Mouse (Mus musculus) cortical plate, adult 2 months (tissue): ENCODE data around the gene Kif4. TPM values are rescaled to one million over a fixed set of nuclear protein-coding genes. Genes with fewer than 3 reads are reported as not detected.
A peak's percentile ranks its signal among the peaks of the same experiment; 100 is the strongest.

Experiments used
- H3K27ac ChIP-seq: fragments of 200-500 bp; 2 replicates; pipeline ENCODE4 v1.5.1; 2012; ENCODE audit warnings: low read length, control low read depth, inconsistent platforms; ENCODE audit not compliant: insufficient read depth
- H3K4me1 ChIP-seq: fragments of 200-500 bp; 2 replicates; pipeline ENCODE4 v1.6.1; 2011; ENCODE audit warnings: low read length; ENCODE audit not compliant: control insufficient read depth, insufficient read depth
- H3K4me3 ChIP-seq: fragments of 200-500 bp; 2 replicates; pipeline ENCODE4 v1.5.1; 2011; ENCODE audit warnings: mild to moderate bottlenecking, low read length, control low read depth; ENCODE audit not compliant: insufficient read depth
- CTCF ChIP-seq: fragments of 200-500 bp; IDR thresholded peaks from 2 replicates; pipeline ENCODE4 v1.5.1; 2011; ENCODE audit warnings: mild to moderate bottlenecking, control low read depth, low read length; ENCODE audit not compliant: insufficient read depth; ENCODE audit errors: extremely low read depth
- POLR2A ChIP-seq: fragments of 200-500 bp; IDR thresholded peaks from 2 replicates; pipeline ENCODE4 v1.6.1; 2011; ENCODE audit warnings: mild to moderate bottlenecking, low read length, control low read depth; ENCODE audit not compliant: insufficient read depth; ENCODE audit errors: extremely low read depth
- polyA plus RNA-seq: library from polyadenylated mRNA; depleted of rRNA; stranded (reverse); fragments of >200 nt; gene quantifications from 2 replicates; pipeline ENCODE4 v1.2.3, GENCODE M21; 2012

Gene Kif4
- polyA plus RNA-seq, 1 experiment: 1.3 TPM

DNA sequence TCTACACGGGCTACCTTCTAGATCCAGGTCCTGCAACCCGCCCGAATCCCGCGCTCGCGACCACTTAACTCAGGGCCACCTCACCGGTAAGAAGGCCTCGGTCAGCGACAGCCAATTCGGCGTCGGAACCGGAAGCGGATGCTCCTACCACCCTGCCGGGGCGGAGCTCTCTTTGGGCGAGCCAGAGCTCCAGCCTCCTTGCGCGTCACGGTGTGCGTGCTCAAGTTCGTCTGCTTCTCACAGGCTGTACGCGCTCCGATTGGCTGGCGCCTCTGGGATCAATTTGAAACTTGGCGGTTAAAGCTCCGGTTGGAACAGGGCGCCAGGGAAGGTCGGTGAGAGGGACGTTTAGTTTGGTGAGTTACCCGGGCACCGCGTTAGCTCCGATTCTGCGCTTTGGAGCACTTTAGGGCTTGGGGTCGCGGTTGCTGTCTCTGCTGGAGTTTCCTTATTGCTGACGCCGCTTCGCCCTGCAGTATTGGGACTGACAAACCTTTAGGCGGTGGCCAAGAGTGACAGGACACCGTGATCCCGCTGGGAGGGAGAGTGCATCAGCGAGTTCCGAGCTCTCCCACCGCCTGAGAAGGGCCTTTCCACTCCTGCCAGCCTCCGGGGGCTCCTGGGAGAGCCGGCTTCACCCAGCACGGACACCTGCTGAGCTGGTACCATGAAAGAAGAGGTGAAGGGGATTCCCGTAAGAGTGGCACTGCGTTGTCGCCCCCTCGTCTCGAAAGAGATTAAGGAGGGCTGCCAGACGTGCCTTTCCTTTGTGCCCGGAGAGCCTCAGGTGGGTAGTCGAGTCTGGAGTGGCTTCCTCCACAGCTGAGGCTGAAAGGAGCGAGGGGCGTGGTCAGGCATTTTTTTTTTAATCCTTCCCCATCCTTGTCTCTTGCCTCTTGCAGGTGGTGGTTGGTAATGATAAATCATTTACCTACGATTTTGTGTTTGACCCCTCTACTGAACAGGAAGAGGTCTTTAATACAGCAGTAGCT is 561 bp downstream of the Kif4 start, which contains the start of gene Pdzd11:
Gene Pdzd11, minus strand, starts transcription at position 767 of the 992 bp plus-strand sequence.
- TF ChIP-seq CTCF: no peak
- peak; percentile 61; the same call in 1 of the 2 replicates for TF ChIP-seq POLR2A
- Histone ChIP-seq H3K4me1 (no peaks in the 10 kb centered on the region; the same call in 1 of the 2 replicates), H3K27ac (no peak within 1 kb of the TSS)

DNA sequence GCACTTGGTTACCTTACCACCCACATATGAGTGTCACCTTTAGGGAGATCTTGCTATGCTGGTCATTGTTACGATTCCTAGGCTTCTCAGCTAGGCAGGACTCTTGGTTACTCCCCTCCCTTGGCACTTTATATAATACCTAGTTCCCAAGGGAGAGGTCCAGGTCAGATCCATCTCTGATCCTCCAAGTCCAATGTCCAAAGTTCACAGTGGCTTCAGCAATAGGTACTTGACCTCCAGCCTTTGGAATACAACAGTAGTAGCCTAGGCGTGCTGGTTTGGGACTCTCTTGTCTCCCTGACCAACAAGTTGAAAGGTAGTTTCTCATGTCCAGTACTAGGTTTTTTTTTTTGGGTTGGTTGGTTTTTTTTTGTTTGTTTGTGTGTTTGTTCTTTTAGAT is 3.5 kb downstream of the Kif4 start:
- TF ChIP-seq CTCF: no peak
- TF ChIP-seq POLR2A: no peak
- H3K4me3 ChIP-seq: no peak overlapping the region
- H3K27ac ChIP-seq: no peak overlapping the region
- H3K4me1 ChIP-seq: no peaks in the 10 kb centered on the region; the same call in 1 of the 2 replicates

More for the DNA sequence above, 561 bp downstream of the Kif4 start, which contains the start of gene Pdzd11:
- peak within 1 kb of the TSS; percentile 39 for H3K4me3 ChIP-seq

DNA sequence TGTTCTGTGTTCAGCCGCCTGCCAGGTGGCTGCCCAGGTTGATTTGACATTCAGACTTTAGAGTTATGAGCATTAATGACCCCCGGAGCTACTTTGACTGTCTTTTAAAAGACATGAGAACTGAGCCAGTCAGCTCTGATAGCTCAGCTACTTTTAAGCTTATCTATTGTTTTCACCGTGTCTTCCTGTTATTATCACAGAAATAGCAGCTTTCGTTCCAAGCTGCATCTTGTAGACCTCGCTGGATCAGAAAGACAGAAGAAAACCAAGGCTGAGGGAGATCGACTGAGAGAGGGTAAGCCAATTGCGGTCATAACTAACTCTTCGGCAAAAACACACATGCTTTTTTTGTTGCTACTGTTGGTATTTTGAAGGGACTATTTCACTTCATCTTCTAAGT is 12.9 kb downstream of the Kif4 start:
- no peak overlapping the region for H3K4me3 ChIP-seq
- H3K27ac ChIP-seq: no peak overlapping the region
- TF ChIP-seq POLR2A: no peak
- TF ChIP-seq CTCF: no peak
- no peaks in the 10 kb centered on the region for H3K4me1 ChIP-seq

DNA sequence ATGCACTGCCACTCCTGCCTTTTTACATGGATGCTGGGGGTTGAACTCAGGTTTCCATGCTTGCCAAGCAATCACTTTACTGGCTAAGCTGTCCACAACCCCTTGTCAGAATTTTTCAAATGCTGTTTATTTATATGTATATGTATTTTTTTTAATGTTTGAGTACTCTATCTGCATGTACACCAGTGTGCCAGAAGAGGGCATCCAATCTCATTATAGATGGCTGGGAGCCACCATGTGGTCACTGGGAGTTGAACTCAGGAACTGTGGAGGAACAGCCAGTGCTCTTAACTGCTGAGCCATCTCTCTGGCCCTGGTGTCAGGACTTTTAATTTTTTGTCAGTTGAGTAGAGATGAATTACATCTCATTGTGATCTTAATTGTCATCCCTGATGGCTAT is 27.3 kb downstream of the Kif4 start:
- H3K4me3 ChIP-seq: no peak overlapping the region
- no peak overlapping the region for H3K27ac ChIP-seq
- H3K4me1 ChIP-seq: no peaks in the 10 kb centered on the region
- TF ChIP-seq POLR2A (no peak), CTCF (no peak)

DNA sequence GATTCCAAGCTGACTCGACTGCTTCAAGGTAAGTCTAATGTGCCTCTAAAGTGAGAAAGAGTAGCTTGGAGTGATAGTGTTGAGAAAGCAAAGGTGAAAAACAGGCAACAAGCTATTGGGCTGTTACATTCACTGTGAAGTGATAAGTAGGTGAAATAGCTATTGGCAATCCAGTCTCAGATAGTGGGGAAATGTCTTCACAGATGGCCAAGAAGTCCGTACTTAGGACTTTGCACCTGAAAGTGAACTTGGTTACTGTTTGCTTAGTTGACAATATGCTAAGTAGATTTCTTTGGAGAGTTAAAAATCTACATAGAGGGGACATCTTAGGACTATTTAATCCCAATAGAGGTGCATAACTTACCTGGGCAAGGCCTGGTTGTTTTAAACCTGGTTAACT is 39.3 kb downstream of the Kif4 start:
- H3K4me1 ChIP-seq: no peaks in the 10 kb centered on the region
- TF ChIP-seq POLR2A (no peak), CTCF (no peak)
- no peak overlapping the region for H3K4me3 ChIP-seq
- H3K27ac ChIP-seq: no peak overlapping the region

DNA sequence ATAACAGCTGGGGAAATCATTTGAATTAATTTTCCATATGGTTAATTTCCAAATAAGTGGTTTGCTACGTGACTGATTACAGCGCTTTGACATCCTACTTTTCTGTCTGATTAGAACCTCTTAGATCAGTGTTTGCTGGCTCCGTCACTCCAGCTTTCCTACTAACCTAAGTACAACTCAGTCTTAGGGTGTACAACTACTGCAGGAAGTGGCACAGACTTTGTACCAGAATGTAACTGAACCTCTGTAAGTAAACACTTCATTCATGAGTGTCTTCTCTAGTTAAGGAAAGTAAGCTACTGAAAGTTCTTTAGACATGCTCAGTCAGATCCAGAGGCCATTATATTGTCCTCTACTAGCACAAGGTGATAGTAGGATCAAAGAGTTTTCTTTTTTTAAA is 52.7 kb downstream of the Kif4 start:
- Histone ChIP-seq H3K4me1 (no peaks in the 10 kb centered on the region), H3K27ac (no peak overlapping the region), H3K4me3 (no peak overlapping the region)
- TF ChIP-seq CTCF: no peak

DNA sequence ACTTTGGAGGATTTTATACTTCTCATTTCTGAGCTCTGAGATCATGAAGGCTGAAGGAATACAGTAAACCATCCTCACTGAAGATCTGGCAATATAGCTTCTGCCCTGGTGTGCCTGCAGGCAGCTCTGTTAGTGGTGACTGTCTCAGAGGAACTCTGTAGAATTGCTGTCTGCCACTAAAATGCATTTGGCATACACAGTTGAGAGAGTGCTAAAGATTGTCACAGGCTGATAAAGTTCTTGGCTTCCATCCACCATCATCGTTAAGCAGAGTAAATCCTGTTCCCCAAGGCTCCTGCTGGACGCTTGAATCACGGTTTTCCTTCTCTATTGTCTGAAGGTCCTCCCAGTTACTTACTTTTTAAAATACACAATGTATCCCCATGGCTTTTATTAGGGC is 61.0 kb downstream of the Kif4 start:
- TF ChIP-seq POLR2A (no peak), CTCF (no peak)
- no peaks in the 10 kb centered on the region for H3K4me1 ChIP-seq
- no peak overlapping the region for H3K4me3 ChIP-seq
- H3K27ac ChIP-seq: no peak overlapping the region

DNA sequence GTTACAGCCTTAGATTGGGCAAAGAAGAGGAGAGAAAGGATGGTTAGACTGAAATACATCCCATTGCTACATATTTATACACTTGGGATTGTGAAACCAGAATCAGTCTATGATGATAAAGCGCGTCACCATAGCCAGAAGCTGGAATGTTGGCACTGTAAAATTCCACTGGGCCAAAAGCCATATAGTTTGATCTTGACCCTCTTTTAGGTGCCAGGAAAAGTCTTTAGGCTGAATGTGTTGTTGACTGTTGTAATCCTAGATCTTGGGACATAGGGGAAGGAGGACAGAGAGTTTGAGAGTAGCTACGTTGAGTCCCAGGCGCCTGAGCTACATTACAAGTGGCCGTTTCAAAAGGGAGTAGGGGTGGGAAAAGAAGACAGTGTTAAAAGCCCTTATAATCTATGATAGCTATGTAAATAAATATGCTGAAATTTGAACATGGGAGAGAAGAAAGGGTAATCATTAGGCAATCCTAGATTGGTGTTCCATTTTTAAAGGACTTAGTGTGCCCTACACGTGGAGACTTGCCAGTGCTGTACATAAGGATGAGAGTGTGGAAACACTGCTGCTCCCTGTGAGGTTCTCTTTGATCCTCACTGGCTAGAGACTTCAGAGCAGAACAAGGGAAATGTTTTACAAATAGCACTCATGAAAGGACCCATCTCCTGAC is 62.0 kb downstream of the Kif4 start:
- no peak for TF ChIP-seq CTCF
- TF ChIP-seq POLR2A: no peak
- Histone ChIP-seq H3K27ac (no peak overlapping the region), H3K4me3 (no peak overlapping the region), H3K4me1 (no peaks in the 10 kb centered on the region)

DNA sequence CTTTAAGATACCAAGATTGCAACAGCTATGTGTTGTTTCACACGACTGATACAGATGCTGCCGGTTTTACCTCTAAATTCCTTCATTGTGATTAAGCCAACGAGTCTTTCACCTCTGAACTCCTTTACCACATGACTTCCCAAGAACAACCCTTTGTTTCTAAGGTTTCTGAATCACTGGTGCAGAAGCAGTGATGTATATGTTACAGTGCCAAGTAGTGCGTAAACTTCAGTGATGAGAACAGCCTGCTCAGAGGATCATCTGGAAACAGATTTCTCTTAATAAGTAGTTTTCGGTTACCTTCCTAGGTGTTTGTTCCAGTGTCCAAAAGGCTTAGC is 62.5 kb downstream of the Kif4 start:
- no peak overlapping the region for H3K4me3 ChIP-seq
- H3K4me1 ChIP-seq: no peaks in the 10 kb centered on the region
- H3K27ac ChIP-seq: no peak overlapping the region
- TF ChIP-seq CTCF (no peak), POLR2A (no peak)

DNA sequence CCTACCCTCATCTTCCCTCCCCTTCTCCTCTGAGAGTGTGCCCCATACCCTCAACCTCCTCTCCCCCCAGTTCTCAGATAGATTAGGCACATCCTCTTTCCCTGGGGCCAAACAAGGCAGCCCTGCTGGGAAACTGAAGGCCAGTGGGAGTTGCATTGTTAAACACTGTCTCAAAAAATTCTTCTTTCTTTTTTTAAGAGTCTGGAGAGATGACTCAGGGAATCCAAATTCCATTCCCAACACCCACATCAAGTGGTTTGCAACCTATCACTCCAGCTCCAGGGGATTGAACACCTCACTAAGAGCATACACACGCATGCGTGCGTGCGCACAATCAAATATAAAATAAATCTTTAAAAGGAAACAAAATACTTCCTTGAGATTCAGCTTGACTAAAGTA is 71.2 kb downstream of the Kif4 start:
- Histone ChIP-seq H3K4me3 (no peak overlapping the region), H3K4me1 (no peaks in the 10 kb centered on the region)
- TF ChIP-seq POLR2A: no peak
- no peak for TF ChIP-seq CTCF

More for the DNA sequence above, 71.2 kb downstream of the Kif4 start:
- H3K27ac ChIP-seq: no peak overlapping the region
